Mouse (Mus musculus): ENCODE measurements around the gene Aif1. TPM values are rescaled to one million over a fixed set of nuclear protein-coding genes. Genes with fewer than 3 reads are reported as not detected.
A peak's percentile ranks its signal among the peaks of the same experiment; 100 is the strongest.

The Aif1 gene
- total and polyA plus RNA-seq, 3 experiments: 7.0 to 14.7 (median 14.1) TPM

GRCm38 (mm10) chr17:35186681-35187080 is 10.8 kb upstream of the Aif1 start:
- H3K27me3 ChIP-seq (replicated peaks): no peaks in the 10 kb centered on the region
- dilution Hi-C loops (cut with MboI; ENCODE audit: extremely low pct_ligation_motif_present, extremely low pct_unique_long_range_greater_than_20kb, low sequenced_read_pairs): no loop called here
- H3K9ac ChIP-seq (ENCODE audit: insufficient read depth, low read depth): peak overlapping the region; percentile 59
- no peaks in the 10 kb centered on the region for H3K9me3 ChIP-seq (replicated peaks; ENCODE audit: low read length)
- peak overlapping the region in 2 of 3 experiments; percentile 13 to 48 for H3K4me3 ChIP-seq (replicated peaks in 1 of 3; ENCODE audit: low read depth in 2 of 3, low read length in 2 of 3, poor library complexity in 1 of 3)
- peaks cover 24 to 71% of the 10 kb centered on the region in 2 experiments for H3K4me1 ChIP-seq (ENCODE audit: control insufficient read depth in 1 of 2, insufficient read depth in 2 of 2)
- H3K4me2 ChIP-seq (ENCODE audit: insufficient read depth, low read depth, poor library complexity, severe bottlenecking): peak overlapping the region; percentile 81
- DNase-seq (ENCODE audit: extremely low read depth): no peak
- peaks cover 0 to 11% of the 10 kb centered on the region in 2 experiments for H3K36me3 ChIP-seq (replicated peaks in 1 of 2; ENCODE audit: control insufficient read depth in 1 of 2, insufficient read depth in 1 of 2, low read length in 1 of 2)
- TF ChIP-seq ZMIZ1 (IDR thresholded peaks at IDR 0.05; ENCODE audit: low read depth, low read length) (no peak), POLR2AphosphoS2 (IDR thresholded peaks at IDR 0.05; ENCODE audit: low read depth, low read length) (no peak), EP300 (IDR thresholded peaks at IDR 0.05; ENCODE audit: low read length) (no peak), USF1 (IDR thresholded peaks at IDR 0.05; ENCODE audit: low read depth, low read length) (no peak), ZNF384 (IDR thresholded peaks at IDR 0.05; ENCODE audit: low read depth, low read length) (no peak), MAFK (IDR thresholded peaks at IDR 0.05; ENCODE audit: insufficient replicate concordance, low read length) (no peak), ELF1 (IDR thresholded peaks at IDR 0.05; ENCODE audit: low read depth, low read length) (no peak), UBTF (IDR thresholded peaks at IDR 0.05; ENCODE audit: low read depth, low read length) (no peak), NELFE (IDR thresholded peaks at IDR 0.05; ENCODE audit: low read depth, low read length) (no peak), BHLHE40 (IDR thresholded peaks at IDR 0.05; ENCODE audit: low read depth, low read length) (no peak), CHD2 (IDR thresholded peaks at IDR 0.05; ENCODE audit: low read length) (no peak), ZKSCAN1 (IDR thresholded peaks at IDR 0.05; ENCODE audit: borderline replicate concordance, low read depth, low read length) (no peak), GABPA (IDR thresholded peaks at IDR 0.05; ENCODE audit: insufficient replicate concordance, low read depth, low read length) (no peak), TBP (conservative IDR thresholded peaks at IDR 0.05; ENCODE audit: low read depth, low read length) (no peak), MYC (IDR thresholded peaks at IDR 0.05; ENCODE audit: low read depth, low read length) (no peak), JUN (IDR thresholded peaks at IDR 0.05; ENCODE audit: insufficient read depth, low read depth, low read length) (no peak), TCF12 (IDR thresholded peaks at IDR 0.05; ENCODE audit: low read depth, low read length) (no peak), E2F4 (IDR thresholded peaks at IDR 0.05; ENCODE audit: insufficient replicate concordance, low read depth, low read length) (no peak)
- H3K79me2 ChIP-seq (replicated peaks; ENCODE audit: control insufficient read depth, extremely low read depth, insufficient read depth, poor library complexity, severe bottlenecking): no peaks in the 10 kb centered on the region
- H3K27ac ChIP-seq (ENCODE audit: insufficient read depth, low read depth): peak overlapping the region; percentile 30; the same call in 1 of the 2 replicates
- in situ Hi-C loops (cut with MboI; ENCODE audit: low pct_ligation_motif_present, low pct_unique_long_range_greater_than_20kb, low sequenced_read_pairs): no loop called here

- no peaks in the 10 kb centered on the region for H3K27me3 ChIP-seq (replicated peaks)
- H3K4me1 ChIP-seq (ENCODE audit: control insufficient read depth in 1 of 2, insufficient read depth in 2 of 2): peaks cover 24 to 68% of the 10 kb centered on the region in 2 experiments
- H3K9me3 ChIP-seq (replicated peaks; ENCODE audit: low read length): no peaks in the 10 kb centered on the region
- H3K4me2 ChIP-seq (ENCODE audit: insufficient read depth, low read depth, poor library complexity, severe bottlenecking): peak overlapping the region; percentile 81
- peak overlapping the region; percentile 31; the same call in 1 of the 2 replicates for H3K27ac ChIP-seq (ENCODE audit: insufficient read depth, low read depth)
- H3K79me2 ChIP-seq (replicated peaks; ENCODE audit: control insufficient read depth, extremely low read depth, insufficient read depth, poor library complexity, severe bottlenecking): no peaks in the 10 kb centered on the region
- dilution Hi-C loops (cut with MboI; ENCODE audit: extremely low pct_ligation_motif_present, extremely low pct_unique_long_range_greater_than_20kb, low sequenced_read_pairs) (no loop called here), in situ Hi-C loops (cut with MboI; ENCODE audit: low pct_ligation_motif_present, low pct_unique_long_range_greater_than_20kb, low sequenced_read_pairs) (no loop called here)
- H3K36me3 ChIP-seq (replicated peaks in 1 of 2; ENCODE audit: control insufficient read depth in 1 of 2, insufficient read depth in 1 of 2, low read length in 1 of 2): peaks cover 0 to 11% of the 10 kb centered on the region in 2 experiments
- H3K9ac ChIP-seq (ENCODE audit: insufficient read depth, low read depth): peak overlapping the region; percentile 59
- peak; percentile 88 for DNase-seq (ENCODE audit: extremely low read depth)
- H3K4me3 ChIP-seq (replicated peaks in 1 of 3; ENCODE audit: low read depth in 2 of 3, low read length in 2 of 3, poor library complexity in 1 of 3): peak overlapping the region; percentile 48 to 60 (median 54)
- TF ChIP-seq MEF2A (IDR thresholded peaks at IDR 0.05; ENCODE audit: borderline replicate concordance, low read depth, low read length): no peak
- no peak for TF ChIP-seq POLR2AphosphoS2 (IDR thresholded peaks at IDR 0.05; ENCODE audit: low read depth, low read length)
- TF ChIP-seq ZKSCAN1 (IDR thresholded peaks at IDR 0.05; ENCODE audit: borderline replicate concordance, low read depth, low read length): no peak
- TF ChIP-seq SIN3A (IDR thresholded peaks at IDR 0.05; ENCODE audit: low read length): peak; percentile 88
- no peak for TF ChIP-seq EP300 (IDR thresholded peaks at IDR 0.05; ENCODE audit: low read length)
- no peak for TF ChIP-seq CHD1 (IDR thresholded peaks at IDR 0.05; ENCODE audit: low read depth, low read length)
- 0 out of 2 replicates have a peak, but pooled peaks have one; percentile 21 for TF ChIP-seq MXI1 (IDR thresholded peaks at IDR 0.05; ENCODE audit: low read depth, low read length)
- TF ChIP-seq E2F4 (IDR thresholded peaks at IDR 0.05; ENCODE audit: insufficient replicate concordance, low read depth, low read length): no peak
- TF ChIP-seq ZMIZ1 (IDR thresholded peaks at IDR 0.05; ENCODE audit: low read depth, low read length): no peak
- no peak for TF ChIP-seq ZNF384 (IDR thresholded peaks at IDR 0.05; ENCODE audit: low read depth, low read length)
- TF ChIP-seq RCOR1 (conservative IDR thresholded peaks at IDR 0.05; ENCODE audit: low read depth, low read length): no peak
- TF ChIP-seq USF1 (IDR thresholded peaks at IDR 0.05; ENCODE audit: low read depth, low read length): no peak
- TF ChIP-seq ELF1 (IDR thresholded peaks at IDR 0.05; ENCODE audit: low read depth, low read length): peak; percentile 73
- no peak for TF ChIP-seq JUN (IDR thresholded peaks at IDR 0.05; ENCODE audit: insufficient read depth, low read depth, low read length)
- peak; percentile 54 for TF ChIP-seq POLR2A (IDR thresholded peaks at IDR 0.05; ENCODE audit: low read depth, low read length)
- TF ChIP-seq TBP (conservative IDR thresholded peaks at IDR 0.05; ENCODE audit: low read depth, low read length): 0 out of 2 replicates have a peak, but pooled peaks have one; percentile 52
- TF ChIP-seq CTCF (conservative IDR thresholded peaks at IDR 0.05 in 1 of 2, IDR thresholded peaks at IDR 0.05 in 1 of 2; ENCODE audit: low read depth in 2 of 2, low read length in 2 of 2): no peak
- no peak for TF ChIP-seq UBTF (IDR thresholded peaks at IDR 0.05; ENCODE audit: low read depth, low read length)
- peak; percentile 44 for TF ChIP-seq HCFC1 (IDR thresholded peaks at IDR 0.05; ENCODE audit: low read depth, low read length)
- 0 out of 2 replicates have a peak, but pooled peaks have one; percentile 13 for TF ChIP-seq BHLHE40 (IDR thresholded peaks at IDR 0.05; ENCODE audit: low read depth, low read length)
- peak; percentile 41; the same call in 1 of the 2 replicates for TF ChIP-seq MYC (IDR thresholded peaks at IDR 0.05; ENCODE audit: low read depth, low read length)
- 0 out of 2 replicates have a peak, but pooled peaks have one; percentile 17 for TF ChIP-seq CHD2 (IDR thresholded peaks at IDR 0.05; ENCODE audit: low read length)
Measured at GRCm38 (mm10) chr17:35185639-35186611, 10.1 kb upstream of the Aif1 start.

All from CH12.LX (cell line).